Mouse (Mus musculus): Measurements from ENCODE around the gene Med16. TPM values are rescaled to one million over a fixed set of nuclear protein-coding genes. Genes with fewer than 3 reads are reported as not detected.
A peak's percentile ranks its signal among the peaks of the same experiment; 100 is the strongest.
"Not testable (repeated sequence)": the region's sequence is repeated elsewhere in the genome, so short reads cannot be mapped to it uniquely, and the experiment has no call there.

Med16 gene
- polyA plus RNA-seq, 1 experiment from 2014 or later = 34.8 TPM

GRCm38 (mm10) chr10:79896306-79896705 lies 12.4 kb downstream of the Med16 start:
- Histone ChIP-seq H3K4me1 (replicated peaks) (0 out of 2 replicates have a peak, but pooled peaks cover 2% of the 10 kb centered on the region), H3K4me2 (no peak overlapping the region), H3K27ac (no peak overlapping the region), H3K9ac (no peak overlapping the region), H3K36me3 (peaks cover 44% of the 10 kb centered on the region), H3K4me3 (no peak overlapping the region), H3K27me3 (peaks cover 1% of the 10 kb centered on the region; the same call in 1 of the 2 replicates), H3K9me3 (replicated peaks) (no peaks in the 10 kb centered on the region)
- 90% methylated on average over 16 of the region's 16 CpGs for WGBS
- no peak for ATAC-seq (replicated peaks; ENCODE audit: insufficient number of reproducible peaks, insufficient read depth, low FRiP score, low read depth)

DNA sequence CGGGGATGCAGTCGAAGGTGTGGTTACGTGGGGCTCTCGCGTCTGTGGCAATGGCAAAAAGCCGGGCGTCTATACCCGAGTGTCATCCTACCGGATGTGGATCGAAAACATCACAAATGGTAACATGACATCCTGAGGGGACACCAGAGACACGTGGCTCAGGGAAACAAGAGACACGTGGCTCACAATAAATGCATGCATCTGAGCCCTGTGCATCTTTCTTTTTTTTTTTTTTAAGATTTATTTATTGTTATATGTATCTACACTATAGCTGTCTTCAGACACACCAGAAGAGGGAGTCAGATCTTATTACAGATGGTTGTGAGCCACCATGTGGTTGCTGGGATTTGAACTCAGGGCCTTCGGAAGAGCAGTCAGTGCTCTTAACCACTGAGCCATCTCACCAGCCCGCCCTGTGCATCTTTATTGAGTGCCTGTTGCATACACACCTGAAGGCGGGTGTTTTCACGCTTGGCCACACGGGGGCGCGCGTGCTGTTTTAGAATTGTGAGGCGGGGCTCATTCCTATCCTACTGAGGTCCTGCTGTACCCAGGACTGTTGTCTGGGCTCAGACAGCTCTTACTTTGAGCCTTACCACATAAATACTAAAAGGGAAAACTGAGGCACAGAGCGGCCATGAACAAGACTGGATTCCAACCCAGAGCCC lies 16.1 kb downstream of the Med16 start:
- peak; percentile 59; the same call in 1 of the 2 replicates for ATAC-seq (replicated peaks; ENCODE audit: insufficient number of reproducible peaks, insufficient read depth, low FRiP score, low read depth)
- not testable (repeated sequence) for H3K4me3 ChIP-seq; H3K9me3 ChIP-seq (replicated peaks); H3K4me2 ChIP-seq; H3K27me3 ChIP-seq; H3K4me1 ChIP-seq (replicated peaks); H3K9ac ChIP-seq; H3K27ac ChIP-seq
- peaks cover 24% of the 10 kb centered on the region for H3K36me3 ChIP-seq
- whole genome bisulfite sequencing = 42% methylated on average over 22 of the region's 22 CpGs

- Histone ChIP-seq H3K9me3 (replicated peaks) (no peaks in the 10 kb centered on the region), H3K4me1 (replicated peaks) (0 out of 2 replicates have a peak, but pooled peaks cover 2% of the 10 kb centered on the region), H3K9ac (no peak within 1 kb of the TSS), H3K36me3 (peaks cover 8% of the 10 kb centered on the region; the same call in 1 of the 2 replicates), H3K27me3 (peaks cover 6% of the 10 kb centered on the region; the same call in 1 of the 2 replicates), H3K4me2 (no peak within 1 kb of the TSS), H3K4me3 (no peak within 1 kb of the TSS), H3K27ac (no peak within 1 kb of the TSS)
- no peak for ATAC-seq (replicated peaks; ENCODE audit: insufficient number of reproducible peaks, insufficient read depth, low FRiP score, low read depth)
- WGBS = 33% methylated on average over 5 of the region's 5 CpGs
These were observed 18.1 kb downstream of the Med16 start, which contains the start of gene Cfd for GRCm38 (mm10) chr10:79890670-79891069. Gene Cfd, plus strand, starts transcription at chr10:79890853.

- no peak overlapping the region for H3K4me3 ChIP-seq
- no peak overlapping the region for H3K9ac ChIP-seq
- H3K36me3 ChIP-seq = no peaks in the 10 kb centered on the region
- 74% methylated on average over 2 of the region's 2 CpGs for WGBS
- H3K9me3 ChIP-seq (replicated peaks) = no peaks in the 10 kb centered on the region
- peaks cover 4% of the 10 kb centered on the region for H3K4me1 ChIP-seq (replicated peaks)
- no peak for ATAC-seq (replicated peaks; ENCODE audit: insufficient number of reproducible peaks, insufficient read depth, low FRiP score, low read depth)
- no peak overlapping the region for H3K4me2 ChIP-seq
- H3K27me3 ChIP-seq = peaks cover 6% of the 10 kb centered on the region; the same call in 1 of the 2 replicates
- H3K27ac ChIP-seq = no peak overlapping the region
These were observed 19.3 kb downstream of the Med16 start for GRCm38 (mm10) chr10:79889386-79889785.

GRCm38 (mm10) chr10:79886611-79887010 lies 22.1 kb downstream of the Med16 start:
- Histone ChIP-seq H3K27me3 (peaks cover 9% of the 10 kb centered on the region; the same call in 1 of the 2 replicates), H3K4me3 (no peak overlapping the region), H3K9me3 (replicated peaks) (no peaks in the 10 kb centered on the region), H3K27ac (no peak overlapping the region), H3K36me3 (no peaks in the 10 kb centered on the region), H3K4me1 (replicated peaks) (peaks cover 27% of the 10 kb centered on the region), H3K4me2 (no peak overlapping the region), H3K9ac (no peak overlapping the region)
- ATAC-seq (replicated peaks; ENCODE audit: insufficient number of reproducible peaks, insufficient read depth, low FRiP score, low read depth) = no peak
- WGBS = 78% methylated on average over 8 of the region's 8 CpGs

DNA sequence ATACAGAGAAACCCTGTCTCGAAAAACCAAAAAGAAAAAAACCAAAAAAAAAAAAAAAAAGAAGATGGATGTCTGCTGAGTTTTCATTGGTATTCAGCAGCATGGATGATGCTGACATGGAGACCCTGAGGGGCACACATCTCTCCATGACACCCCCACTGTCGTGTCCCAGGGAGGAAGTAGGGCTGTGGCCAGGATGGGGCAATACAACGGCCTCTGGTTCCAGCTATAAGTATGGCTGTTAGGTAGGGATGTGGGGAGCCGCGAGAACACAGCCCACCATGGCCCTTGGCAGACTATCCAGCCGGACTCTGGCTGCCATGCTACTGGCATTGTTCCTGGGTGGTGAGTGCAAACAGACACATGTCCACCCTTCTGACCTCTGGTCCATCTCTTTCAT lies 22.7 kb downstream of the Med16 start, which contains the start of gene Elane:
Elane (plus strand) TSS at position 194 of the 400 bp plus-strand sequence.
- H3K4me1 ChIP-seq (replicated peaks) = peaks cover 30% of the 10 kb centered on the region
- ATAC-seq (replicated peaks; ENCODE audit: insufficient number of reproducible peaks, insufficient read depth, low FRiP score, low read depth) = no peak
- no peaks in the 10 kb centered on the region for H3K9me3 ChIP-seq (replicated peaks)
- no peak within 1 kb of the TSS for H3K4me2 ChIP-seq
- H3K27me3 ChIP-seq = peaks cover 7% of the 10 kb centered on the region
- H3K4me3 ChIP-seq = no peak within 1 kb of the TSS
- no peak within 1 kb of the TSS for H3K9ac ChIP-seq
- no peak within 1 kb of the TSS for H3K27ac ChIP-seq
- no peaks in the 10 kb centered on the region for H3K36me3 ChIP-seq
- 78% methylated on average over 6 of the region's 6 CpGs for WGBS

- not testable (repeated sequence) for ATAC-seq (replicated peaks; ENCODE audit: insufficient number of reproducible peaks, insufficient read depth, low FRiP score, low read depth); H3K9me3 ChIP-seq (replicated peaks)
- 64% methylated on average over 3 of the region's 3 CpGs for WGBS
These were observed 23.8 kb downstream of the Med16 start for GRCm38 (mm10) chr10:79884938-79885337.

GRCm38 (mm10) chr10:79884446-79884845 lies 24.3 kb downstream of the Med16 start:
- H3K4me3 ChIP-seq = no peak overlapping the region
- peaks cover 33% of the 10 kb centered on the region for H3K4me1 ChIP-seq (replicated peaks)
- no peak overlapping the region for H3K4me2 ChIP-seq
- H3K9ac ChIP-seq = no peak overlapping the region
- H3K9me3 ChIP-seq (replicated peaks) = no peaks in the 10 kb centered on the region
- H3K27me3 ChIP-seq = peaks cover 14% of the 10 kb centered on the region
- no peaks in the 10 kb centered on the region for H3K36me3 ChIP-seq
- no peak overlapping the region for H3K27ac ChIP-seq
- 38% methylated on average over 4 of the region's 4 CpGs for WGBS
- no peak; the same call in 1 of the 2 replicates for ATAC-seq (replicated peaks; ENCODE audit: insufficient number of reproducible peaks, insufficient read depth, low FRiP score, low read depth)

More at GRCm38 (mm10) chr10:79884938-79885337, 23.8 kb downstream of the Med16 start:
- not testable (repeated sequence) for H3K4me2 ChIP-seq, H3K27ac ChIP-seq, H3K4me3 ChIP-seq, H3K9ac ChIP-seq, H3K36me3 ChIP-seq
- Histone ChIP-seq H3K4me1 (replicated peaks) (peaks cover 30% of the 10 kb centered on the region), H3K27me3 (peaks cover 14% of the 10 kb centered on the region)

- Histone ChIP-seq H3K36me3 (no peaks in the 10 kb centered on the region), H3K9me3 (replicated peaks) (no peaks in the 10 kb centered on the region), H3K27me3 (peaks cover 14% of the 10 kb centered on the region), H3K9ac (no peak overlapping the region), H3K4me1 (replicated peaks) (peaks cover 35% of the 10 kb centered on the region), H3K4me2 (peak overlapping the region; percentile 5), H3K27ac (no peak overlapping the region), H3K4me3 (no peak overlapping the region)
- ATAC-seq (replicated peaks; ENCODE audit: insufficient number of reproducible peaks, insufficient read depth, low FRiP score, low read depth) = no peak
- WGBS = 18% methylated on average over 22 of the region's 22 CpGs
These were observed 25.2 kb downstream of the Med16 start for GRCm38 (mm10) chr10:79883297-79884084.

DNA sequence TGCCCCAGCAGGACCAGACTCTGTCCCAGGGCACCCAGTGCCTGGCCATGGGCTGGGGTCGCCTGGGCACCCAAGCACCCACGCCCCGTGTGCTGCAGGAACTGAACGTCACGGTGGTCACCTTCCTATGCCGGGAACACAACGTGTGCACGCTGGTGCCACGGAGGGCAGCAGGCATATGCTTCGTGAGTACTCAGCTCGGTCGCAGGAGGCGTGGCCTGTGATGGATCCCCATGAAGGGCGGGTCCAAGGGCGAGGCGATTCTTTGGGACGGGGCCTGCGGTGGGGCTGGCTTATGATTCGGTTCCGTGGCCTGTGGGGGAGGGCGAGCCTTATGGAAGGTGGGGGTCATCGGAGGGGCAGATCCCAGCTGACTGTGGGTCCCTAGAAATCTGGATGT lies 26.7 kb downstream of the Med16 start:
- Histone ChIP-seq H3K4me3 (peak overlapping the region; percentile 18), H3K27me3 (peaks cover 12% of the 10 kb centered on the region), H3K9me3 (replicated peaks) (no peaks in the 10 kb centered on the region), H3K4me1 (replicated peaks) (peaks cover 35% of the 10 kb centered on the region), H3K9ac (peak overlapping the region; percentile 7; the same call in 1 of the 2 replicates), H3K27ac (no peak overlapping the region), H3K4me2 (peak overlapping the region; percentile 54), H3K36me3 (no peaks in the 10 kb centered on the region)
- ATAC-seq (replicated peaks; ENCODE audit: insufficient number of reproducible peaks, insufficient read depth, low FRiP score, low read depth) = no peak
- 5% methylated on average over 22 of the region's 22 CpGs for WGBS

- Histone ChIP-seq H3K4me1 (replicated peaks) (peaks cover 35% of the 10 kb centered on the region), H3K9me3 (replicated peaks) (no peaks in the 10 kb centered on the region), H3K4me2 (no peak overlapping the region), H3K9ac (no peak overlapping the region), H3K4me3 (no peak overlapping the region), H3K27me3 (peaks cover 12% of the 10 kb centered on the region), H3K27ac (no peak overlapping the region), H3K36me3 (no peaks in the 10 kb centered on the region)
- WGBS = 20% methylated on average over 9 of the region's 9 CpGs
- no peak for ATAC-seq (replicated peaks; ENCODE audit: insufficient number of reproducible peaks, insufficient read depth, low FRiP score, low read depth)
These were observed 28.0 kb downstream of the Med16 start for GRCm38 (mm10) chr10:79880721-79881120.

Measured in heart, embryonic 15.5 days (tissue).